Mouse (Mus musculus) cerebellum, adult 2 months (tissue): Measurements from ENCODE around the gene D430042O09Rik. TPM values are rescaled to one million over a fixed set of nuclear protein-coding genes. Genes with fewer than 3 reads are reported as not detected.
A peak's percentile ranks its signal among the peaks of the same experiment; 100 is the strongest.

Source experiments
- DNase-seq, 2 experiments: peaks; one replicate each; pipeline ENCODE4 v3.0.0; 2021
- H3K27ac ChIP-seq: fragments of 200-500 bp; 2 replicates; pipeline ENCODE4 v1.5.1; 2012; ENCODE audit warnings: low read length, control low read depth, inconsistent platforms; ENCODE audit not compliant: insufficient read depth
- H3K27me3 ChIP-seq: fragments of 200-500 bp; 2 replicates; pipeline ENCODE4 v1.6.1; 2012; ENCODE audit warnings: inconsistent platforms, mild to moderate bottlenecking, low read length, moderate library complexity; ENCODE audit not compliant: control insufficient read depth, insufficient read depth
- H3K4me1 ChIP-seq: fragments of 200-500 bp; 2 replicates; pipeline ENCODE4 v1.6.1; 2011; ENCODE audit warnings: low read length; ENCODE audit not compliant: control insufficient read depth, insufficient read depth
- H3K4me3 ChIP-seq: fragments of 200-500 bp; replicated peaks from 2 replicates; pipeline ENCODE3; 2011; ENCODE audit warnings: mild to moderate bottlenecking, low read depth, low read length, control low read depth; ENCODE audit not compliant: insufficient read depth
- CTCF ChIP-seq: fragments of 200-500 bp; IDR thresholded peaks from 2 replicates; pipeline ENCODE4 v1.5.1; 2011; ENCODE audit warnings: low read depth, mild to moderate bottlenecking, control low read depth, low read length, moderate library complexity, borderline replicate concordance; ENCODE audit not compliant: insufficient read depth
- POLR2A ChIP-seq: fragments of 200-500 bp; IDR thresholded peaks from 2 replicates; pipeline ENCODE4 v1.6.1; 2011; ENCODE audit warnings: low read length, control low read depth, borderline replicate concordance; ENCODE audit not compliant: insufficient read depth
- WGBS: fragments of 180-500 bp; shearing (Covaris S2); methylation state at CpG from one replicate; pipeline ENCODE4 v1.1.7; 2018; 5-methylcytosine and 5-hydroxymethylcytosine counted together
- polyA plus RNA-seq: library from polyadenylated mRNA; depleted of rRNA; stranded (reverse); fragments of >200 nt; gene quantifications from 2 replicates; pipeline ENCODE4 v1.2.3, GENCODE M21; 2012

D430042O09Rik gene
- polyA plus RNA-seq, 1 experiment = 11.9 TPM

DNA sequence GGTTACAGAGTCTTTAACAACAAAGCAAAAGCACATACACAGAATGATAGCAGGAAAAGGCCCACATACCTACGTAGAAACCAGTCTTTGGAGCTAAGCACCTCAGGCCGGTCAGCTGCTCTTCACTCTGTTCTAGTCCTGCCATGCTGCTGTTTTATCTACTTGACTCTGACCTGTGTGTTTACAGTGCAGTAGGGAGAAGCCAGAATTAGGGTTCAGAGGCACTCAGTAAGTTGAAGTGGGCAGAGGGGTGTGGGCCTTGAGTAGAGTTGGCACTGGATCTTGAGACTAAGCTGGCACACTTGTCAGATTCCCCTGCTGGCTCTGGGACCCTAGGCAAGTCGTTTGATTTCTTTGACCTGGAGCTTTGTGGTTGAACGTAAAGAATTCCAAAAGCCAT is 13.3 kb downstream of the D430042O09Rik start:
- no peak for DNase-seq
- TF ChIP-seq CTCF = no peak
- no peak for TF ChIP-seq POLR2A
- Histone ChIP-seq H3K27ac (no peak overlapping the region), H3K27me3 (0 out of 2 replicates have a peak, but pooled peaks cover 2% of the 10 kb centered on the region), H3K4me1 (peaks cover 10% of the 10 kb centered on the region), H3K4me3 (no peak overlapping the region)
- WGBS = 75% methylated on average over 4 of the region's 4 CpGs

DNA sequence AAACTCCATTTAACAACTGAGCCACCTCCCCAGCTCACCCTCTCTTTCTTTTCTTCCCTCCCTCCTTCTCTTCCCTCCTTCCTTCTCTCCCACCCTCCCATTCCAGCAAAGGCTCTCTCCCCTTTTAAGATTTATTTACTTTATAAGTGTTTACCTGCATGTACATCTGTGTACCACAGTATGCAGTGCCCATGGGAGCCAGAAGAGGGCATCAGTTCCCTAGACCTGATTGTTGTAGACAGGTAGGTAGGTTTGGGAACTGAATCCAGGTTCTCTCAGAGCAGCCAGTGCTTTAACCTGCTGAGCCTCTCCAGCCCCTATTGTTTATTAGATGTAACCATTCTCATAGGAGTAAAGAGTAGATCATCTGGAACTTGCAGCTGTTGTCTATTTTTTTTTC is 14.4 kb downstream of the D430042O09Rik start:
- Histone ChIP-seq H3K27me3 (0 out of 2 replicates have a peak, but pooled peaks cover 2% of the 10 kb centered on the region), H3K4me3 (no peak overlapping the region), H3K4me1 (peaks cover 10% of the 10 kb centered on the region), H3K27ac (no peak overlapping the region)
- DNase-seq = no peak
- no peak for TF ChIP-seq POLR2A
- no peak for TF ChIP-seq CTCF

DNA sequence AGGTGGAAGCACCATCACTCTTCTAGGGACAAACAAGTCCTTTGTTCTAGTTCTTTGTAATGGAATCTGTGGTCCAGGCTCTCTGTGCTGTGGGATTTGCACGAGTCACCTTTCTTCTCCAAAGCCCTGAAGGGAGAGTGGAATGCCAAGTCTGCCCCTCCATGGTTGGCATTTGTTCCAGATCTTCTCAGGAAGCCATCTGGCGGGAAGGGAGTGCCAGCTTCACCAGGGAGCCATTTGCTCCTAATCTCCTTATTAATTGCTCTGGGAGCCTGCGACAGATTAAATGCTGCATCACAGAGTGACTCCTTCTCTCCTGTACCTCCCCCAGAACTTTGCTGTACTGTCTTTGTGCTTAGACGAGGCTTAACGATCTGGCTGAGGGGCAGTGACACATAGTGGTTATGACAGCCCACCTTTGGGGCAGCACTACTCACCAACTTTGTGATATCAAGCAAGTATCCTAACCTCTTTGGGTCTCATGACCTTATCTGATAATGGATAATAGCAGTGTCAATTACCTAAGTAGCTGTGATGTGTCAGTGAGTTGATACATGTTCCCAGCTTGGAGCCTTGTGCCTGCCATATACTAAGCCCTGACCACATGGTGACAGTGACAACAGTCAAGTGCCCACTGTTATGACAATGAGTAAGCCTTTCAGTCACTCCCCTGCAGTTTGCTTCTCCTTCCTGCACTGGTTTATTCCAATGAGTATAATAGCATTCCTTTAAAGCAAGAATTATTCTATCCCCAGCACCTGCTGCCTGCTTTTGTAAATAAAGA is 15.7 kb downstream of the D430042O09Rik start:
- no peaks in the 10 kb centered on the region for H3K27me3 ChIP-seq
- no peak overlapping the region for H3K27ac ChIP-seq
- DNase-seq = peak; percentile 89 to 92
- peaks cover 10% of the 10 kb centered on the region for H3K4me1 ChIP-seq
- no peak overlapping the region for H3K4me3 ChIP-seq
- TF ChIP-seq POLR2A (no peak), CTCF (no peak)
- 8% methylated on average over 5 of the region's 5 CpGs for WGBS

DNA sequence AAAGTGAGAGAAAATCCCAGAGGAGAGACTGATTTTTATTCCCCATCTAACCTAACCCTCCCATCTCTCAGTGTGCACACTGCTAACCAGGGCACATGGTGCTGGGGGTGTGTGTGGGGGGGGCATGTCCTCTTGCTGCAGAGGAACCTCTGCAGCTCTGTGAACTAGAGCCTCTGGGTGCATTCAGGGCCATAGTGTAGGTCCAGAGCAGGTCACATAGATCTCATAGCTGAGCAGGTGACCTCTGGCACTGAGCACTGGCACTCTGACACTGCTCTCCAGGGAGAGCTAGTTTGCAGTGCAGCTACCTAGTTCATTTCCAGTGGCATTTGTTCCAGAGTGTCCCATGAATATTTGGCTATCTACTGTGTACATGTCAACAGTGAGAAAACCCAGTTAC is 24.0 kb downstream of the D430042O09Rik start:
- no peak overlapping the region for H3K4me3 ChIP-seq
- no peaks in the 10 kb centered on the region for H3K4me1 ChIP-seq
- no peak for DNase-seq
- no peak overlapping the region for H3K27ac ChIP-seq
- H3K27me3 ChIP-seq = no peaks in the 10 kb centered on the region; the same call in 1 of the 2 replicates
- TF ChIP-seq CTCF = no peak
- TF ChIP-seq POLR2A = no peak

DNA sequence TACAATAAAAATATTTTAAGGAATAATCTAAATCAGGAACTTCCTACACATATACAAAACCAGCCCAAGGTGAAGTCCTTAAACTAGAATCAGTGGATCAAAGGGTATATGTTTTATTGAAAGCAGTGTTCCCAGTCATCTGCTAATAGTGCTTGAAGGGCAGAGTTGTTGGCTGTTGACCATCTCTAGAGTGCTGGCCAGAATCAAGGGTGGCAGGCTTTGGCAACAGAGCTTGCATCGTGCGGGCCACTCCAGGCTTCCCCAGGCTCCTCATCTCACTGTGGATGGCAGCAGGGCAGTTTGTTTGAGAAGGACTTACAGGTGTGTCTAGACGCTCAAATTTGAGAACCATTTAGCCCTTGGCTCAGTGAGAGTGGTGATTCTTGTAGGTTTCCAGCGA is 26.1 kb downstream of the D430042O09Rik start:
- Histone ChIP-seq H3K4me1 (no peaks in the 10 kb centered on the region), H3K27ac (no peak overlapping the region), H3K27me3 (no peaks in the 10 kb centered on the region; the same call in 1 of the 2 replicates), H3K4me3 (no peak overlapping the region)
- TF ChIP-seq POLR2A (no peak), CTCF (no peak)
- DNase-seq = no peak
- 62% methylated on average over 4 of the region's 4 CpGs for WGBS

DNA sequence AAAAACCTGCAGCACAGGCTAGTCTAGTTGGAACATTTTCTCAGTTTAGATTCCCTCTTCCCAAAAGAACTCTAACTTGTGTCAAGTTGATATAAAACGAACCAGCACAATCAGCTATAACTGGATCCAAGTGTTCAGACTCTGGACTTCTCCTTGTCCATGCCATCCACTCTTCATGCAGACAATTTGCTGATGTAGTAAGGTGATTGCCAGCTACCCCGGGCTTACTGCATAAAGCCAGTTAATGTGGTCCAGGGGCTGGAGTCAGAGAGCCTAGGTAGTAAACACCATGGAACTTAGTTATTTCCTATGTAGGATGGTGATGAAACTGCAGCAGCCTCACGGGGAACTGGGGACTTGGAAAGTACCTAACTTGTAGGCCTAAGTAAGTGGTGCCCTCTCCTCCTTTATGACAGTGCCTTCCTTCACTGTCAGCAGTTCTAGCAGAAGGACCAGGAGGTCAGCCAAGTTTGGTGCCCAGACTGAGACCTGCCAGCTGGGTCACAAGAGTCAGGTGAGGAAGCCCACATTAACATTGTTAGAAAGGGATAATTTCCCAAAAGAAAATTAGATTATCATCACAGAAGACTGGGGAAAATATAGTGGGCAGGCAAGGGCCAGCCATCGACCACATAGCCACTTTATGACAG is 28.8 kb downstream of the D430042O09Rik start:
- H3K27me3 ChIP-seq = no peaks in the 10 kb centered on the region; the same call in 1 of the 2 replicates
- no peak overlapping the region for H3K4me3 ChIP-seq
- no peaks in the 10 kb centered on the region for H3K4me1 ChIP-seq
- no peak for TF ChIP-seq POLR2A
- no peak for TF ChIP-seq CTCF
- H3K27ac ChIP-seq = no peak overlapping the region
- WGBS = 96% methylated on average over 4 of the region's 4 CpGs
- DNase-seq = no peak

DNA sequence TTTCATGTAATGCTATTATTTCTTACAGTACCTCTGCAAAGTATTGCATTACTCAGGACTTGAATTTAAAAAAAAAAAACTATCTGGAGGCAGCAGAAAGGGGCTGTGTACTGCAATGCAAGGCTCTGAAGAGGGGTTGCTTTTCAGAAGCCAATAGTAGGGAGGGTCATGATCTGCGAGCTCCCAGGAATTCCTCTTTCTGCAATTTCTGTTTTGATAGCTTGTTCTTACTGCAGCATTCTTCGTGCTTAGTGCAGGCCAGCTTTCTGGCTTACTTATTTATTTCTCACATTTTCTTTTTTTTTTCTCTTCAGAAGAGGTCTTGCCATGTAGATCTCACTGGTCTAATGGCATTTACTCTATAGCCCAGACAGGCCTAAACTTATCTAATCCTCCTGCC is 32.8 kb downstream of the D430042O09Rik start:
- Histone ChIP-seq H3K4me3 (no peak overlapping the region), H3K27me3 (no peaks in the 10 kb centered on the region), H3K27ac (no peak overlapping the region), H3K4me1 (no peaks in the 10 kb centered on the region)
- no peak for DNase-seq
- TF ChIP-seq CTCF (no peak), POLR2A (no peak)
- WGBS = 95% methylated on average over 2 of the region's 2 CpGs

DNA sequence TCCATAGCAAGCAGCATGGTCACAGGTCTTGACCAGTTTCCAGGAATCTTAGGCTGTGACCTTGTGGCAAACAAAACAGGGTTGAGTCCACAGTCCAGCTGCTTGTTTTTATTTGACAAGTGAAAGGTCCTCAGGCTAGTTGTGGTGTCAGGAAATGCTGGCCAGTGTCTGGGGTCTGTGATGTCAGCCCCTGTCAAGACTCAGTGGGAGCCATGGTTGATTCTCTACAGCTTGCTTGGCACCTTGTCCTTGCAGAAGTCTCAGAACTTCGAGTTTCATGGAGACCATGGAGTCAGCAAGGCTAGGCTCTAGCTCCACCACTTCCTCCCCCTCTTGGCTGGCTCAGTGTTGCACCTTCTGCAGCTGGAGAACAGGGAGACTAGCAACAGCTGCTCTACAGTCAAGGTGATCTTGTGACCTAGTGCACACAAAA is 33.6 kb downstream of the D430042O09Rik start:
- WGBS = 56% methylated on average over 1 of the region's 1 CpGs
- Histone ChIP-seq H3K4me3 (no peak overlapping the region), H3K27me3 (no peaks in the 10 kb centered on the region), H3K4me1 (no peaks in the 10 kb centered on the region), H3K27ac (no peak overlapping the region)
- no peak for TF ChIP-seq POLR2A
- TF ChIP-seq CTCF = no peak
- DNase-seq = no peak
